Mouse (Mus musculus) gastrocnemius, postnatal 25 days (tissue): ENCODE data around the gene Ybx1. TPM values are rescaled to one million over a fixed set of nuclear protein-coding genes. Genes with fewer than 3 reads are reported as not detected.
"Not testable (repeated sequence)": the region's sequence is repeated elsewhere in the genome, so short reads cannot be mapped to it uniquely, and the experiment has no call there.

Experiments used
- DNase-seq: peaks from one replicate; pipeline ENCODE4 v3.0.0; 2022
- long read RNA-seq, 2 experiments: library from polyadenylated mRNA; stranded (forward); transcript quantifications; one replicate each; pipeline ENCODE4 v2.0.0; 2021
- total RNA-seq, 2 experiments: library from RNA; stranded (reverse); gene quantifications; 1 replicate in 1 of 2; 2 replicates in 1 of 2; pipeline ENCODE4 v1.2.3; 2021

The Ybx1 gene
- total RNA-seq: 100 to 1,000 TPM; 509 to 515 TPM
- long read RNA-seq, experiment 1, transcript Ybx1-206 (2 exons, 718 nt): minor isoform, 6 of 730 reads
- long read RNA-seq, experiment 1, transcript Ybx1-201 (8 exons, 1,628 nt): major isoform, 641 of 730 reads
- long read RNA-seq, experiment 1, partial matches to known transcripts: 23 of 730 reads
- long read RNA-seq, experiment 1, other reads (novel, unspliced or antisense): 60 of 730 reads
- long read RNA-seq, experiment 2, transcript Ybx1-206 (2 exons, 718 nt): minor isoform, 5 of 839 reads
- long read RNA-seq, experiment 2, transcript Ybx1-201 (8 exons, 1,628 nt): major isoform, 767 of 839 reads
- long read RNA-seq, experiment 2, partial matches to known transcripts: 17 of 839 reads
- long read RNA-seq, experiment 2, other reads (novel, unspliced or antisense): 50 of 839 reads

GRCm38 (mm10) chr4:119294415-119295133 is at the start of gene Ybx1:
Gene Ybx1, minus strand, starts transcription at chr4:119294604.
- DNase-seq: peak; percentile 99

- DNase-seq: no peak
These were observed 44.5 kb upstream of the Ybx1 start for GRCm38 (mm10) chr4:119338861-119339361.

- no peak for DNase-seq
These were observed 44.0 kb upstream of the Ybx1 start for GRCm38 (mm10) chr4:119338422-119338821.

GRCm38 (mm10) chr4:119333487-119333886 is 39.1 kb upstream of the Ybx1 start:
- no peak for DNase-seq

- no peak for DNase-seq
These were observed 26.6 kb upstream of the Ybx1 start for GRCm38 (mm10) chr4:119320896-119321550.

- peak; percentile 94 for DNase-seq
These were observed 25.9 kb upstream of the Ybx1 start, which contains the start of gene Ppih for GRCm38 (mm10) chr4:119320131-119320830. Gene Ppih, minus strand, starts transcription at chr4:119320546.

GRCm38 (mm10) chr4:119313756-119314155 is 19.4 kb upstream of the Ybx1 start:
- no peak for DNase-seq

GRCm38 (mm10) chr4:119305418-119305817 is 11.0 kb upstream of the Ybx1 start:
- DNase-seq: no peak

GRCm38 (mm10) chr4:119303291-119303690 is 8.9 kb upstream of the Ybx1 start:
- DNase-seq: no peak

- no peak for DNase-seq
These were observed 7.4 kb upstream of the Ybx1 start for GRCm38 (mm10) chr4:119301777-119302176.

- no peak for DNase-seq
These were observed 6.4 kb upstream of the Ybx1 start for GRCm38 (mm10) chr4:119300761-119301160.

- no peak for DNase-seq
These were observed 3.0 kb upstream of the Ybx1 start for GRCm38 (mm10) chr4:119297361-119297760.

- no peak for DNase-seq
These were observed 690 bp upstream of the Ybx1 start for GRCm38 (mm10) chr4:119295134-119295453.

GRCm38 (mm10) chr4:119293574-119294258 is 688 bp downstream of the Ybx1 start:
- peak; percentile 10 for DNase-seq

- DNase-seq: peak; percentile 49
These were observed 1.4 kb downstream of the Ybx1 start for GRCm38 (mm10) chr4:119292771-119293573.

GRCm38 (mm10) chr4:119291921-119292320 is 2.5 kb downstream of the Ybx1 start:
- no peak for DNase-seq

GRCm38 (mm10) chr4:119285336-119285735 is 9.1 kb downstream of the Ybx1 start:
- DNase-seq: no peak

GRCm38 (mm10) chr4:119284861-119285260 is 9.5 kb downstream of the Ybx1 start:
- DNase-seq: no peak

- not testable (repeated sequence) for DNase-seq
These were observed 15.6 kb downstream of the Ybx1 start for GRCm38 (mm10) chr4:119278784-119279183.

- DNase-seq: no peak
These were observed 18.7 kb downstream of the Ybx1 start for GRCm38 (mm10) chr4:119275726-119276125.

GRCm38 (mm10) chr4:119275226-119275625 is 19.2 kb downstream of the Ybx1 start:
- DNase-seq: no peak
